Mouse (Mus musculus) liver, adult (tissue): ENCODE measurements around the gene Cdk19.

Experiments used
- GATA4 ChIP-seq: IDR thresholded peaks from 2 replicates; pipeline ENCODE4 v1.6.1; 2014; ENCODE audit warnings: mild to moderate bottlenecking, low read length; ENCODE audit not compliant: insufficient replicate concordance

Cdk19 gene

GRCm38 (mm10) chr10:40527573-40527972 is 188.2 kb downstream of the Cdk19 start:
- TF ChIP-seq GATA4: no peak

- no peak for TF ChIP-seq GATA4
These were observed 189.3 kb downstream of the Cdk19 start for GRCm38 (mm10) chr10:40528668-40529067.

GRCm38 (mm10) chr10:40529617-40530016 is 190.3 kb downstream of the Cdk19 start:
- TF ChIP-seq GATA4: no peak

GRCm38 (mm10) chr10:40530661-40531060 is 191.3 kb downstream of the Cdk19 start:
- TF ChIP-seq GATA4: no peak
